Mouse (Mus musculus): Measurements from ENCODE around the gene Cubn.

DNA sequence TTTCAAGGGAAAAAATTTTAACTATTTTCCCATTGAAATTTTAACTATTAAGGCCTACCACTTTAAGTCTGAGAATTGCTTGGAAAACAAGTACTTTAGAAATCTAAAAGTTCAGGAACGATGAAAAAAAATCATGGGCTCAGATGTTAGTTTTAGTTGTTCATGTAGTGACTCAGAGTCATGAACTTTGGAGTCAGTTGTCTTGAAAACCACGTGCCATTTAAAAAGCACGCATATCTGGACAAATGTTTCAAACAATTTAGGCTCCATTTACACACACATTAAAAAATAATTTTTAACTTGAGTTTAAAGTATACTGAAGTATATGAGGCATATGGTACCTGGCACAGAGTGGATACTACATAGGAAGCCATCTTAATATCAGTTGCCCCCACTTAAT, 24.9 kb downstream of the Cubn start:
- TF ChIP-seq E2F4 (IDR thresholded peaks at IDR 0.05; ENCODE audit: insufficient read depth): no peak
- TF ChIP-seq POLR2AphosphoS2 (IDR thresholded peaks at IDR 0.05; ENCODE audit: insufficient read length, low read depth): no peak
